Mouse (Mus musculus) liver, embryonic 14.5 days (tissue): Measurements from ENCODE around the gene Cuedc1. TPM values are rescaled to one million over a fixed set of nuclear protein-coding genes. Genes with fewer than 3 reads are reported as not detected.

Source experiments
- ATAC-seq: fragments of 200-750 bp; cut with Nextera tagmentation; 2 replicates; pipeline ENCODE4 v1.8.0; 2017; ENCODE audit warnings: moderate number of reproducible peaks, mild to moderate bottlenecking, moderate library complexity; ENCODE audit not compliant: insufficient read depth
- DNase-seq, 3 experiments: peaks; one replicate each; pipeline ENCODE4 v3.0.0-alpha.2; 2012 to 2013; ENCODE audit warnings: low read depth in 3 of 3, low spot score in 3 of 3
- H3K27ac ChIP-seq: fragments of 300-500 bp; sonication (generic); 2 replicates; pipeline ENCODE4 v1.5.1; 2014; ENCODE audit warnings: moderate library complexity, mild to moderate bottlenecking, control low read depth, inconsistent platforms
- H3K27me3 ChIP-seq: fragments of 300-500 bp; sonication (generic); 2 replicates; pipeline ENCODE4 v1.6.1; 2014; ENCODE audit warnings: mild to moderate bottlenecking, low read length, moderate library complexity; ENCODE audit not compliant: control insufficient read depth, insufficient read depth
- H3K36me3 ChIP-seq: fragments of 300-500 bp; sonication (generic); replicated peaks from 2 replicates; pipeline ENCODE4 v1.6.1; 2014; ENCODE audit warnings: low read depth; ENCODE audit not compliant: control insufficient read depth, insufficient read depth
- H3K4me1 ChIP-seq, 2 experiments: fragments of 200-500 bp in 1 of 2; fragments of 300-500 bp in 1 of 2; sonication (generic) in 1 of 2; replicated peaks; 2 replicates each; pipeline ENCODE4 v1.6.1; 2012 to 2014; ENCODE audit warnings: antibody characterized with exemption in 1 of 2, inconsistent platforms in 1 of 2, low read length in 1 of 2; ENCODE audit not compliant: control insufficient read depth in 2 of 2, insufficient read depth in 2 of 2
- H3K4me2 ChIP-seq: fragments of 300-500 bp; sonication (generic); 2 replicates; pipeline ENCODE4 v1.6.1; 2014; ENCODE audit warnings: low read depth, mild to moderate bottlenecking, control low read depth, moderate library complexity
- H3K4me3 ChIP-seq, 2 experiments: fragments of 200-500 bp in 1 of 2; fragments of 300-500 bp in 1 of 2; sonication (generic) in 1 of 2; 2 replicates each; pipeline ENCODE4 v1.5.1; 2012 to 2014; ENCODE audit warnings: low read depth in 2 of 2, low read length in 2 of 2, mild to moderate bottlenecking in 2 of 2, control low read depth in 1 of 2, inconsistent platforms in 1 of 2, moderate library complexity in 1 of 2; ENCODE audit not compliant: insufficient read depth in 1 of 2
- H3K9ac ChIP-seq: fragments of 300-500 bp; sonication (generic); replicated peaks from 2 replicates; pipeline ENCODE4 v1.6.1; 2014; ENCODE audit warnings: mild to moderate bottlenecking, control low read depth, moderate library complexity
- H3K9me3 ChIP-seq: fragments of 300-500 bp; sonication (generic); 2 replicates; pipeline ENCODE4 v1.6.1; 2016; ENCODE audit warnings: low read length, mixed read lengths; ENCODE audit not compliant: control insufficient read depth
- CTCF ChIP-seq: IDR thresholded peaks from 2 replicates; pipeline ENCODE4 v1.5.1; 2016; ENCODE audit warnings: antibody characterized with exemption, low read depth, control low read depth
- EP300 ChIP-seq: IDR thresholded peaks from 2 replicates; pipeline ENCODE4 v1.6.1; 2016; ENCODE audit warnings: antibody characterized with exemption, low read depth
- WGBS: fragments of 180-500 bp; shearing (Covaris S2); extraction: QIAGEN DNeasy Blood & Tissue Kit; methylation state at CpG from one replicate; pipeline ENCODE4 v1.1.7; 2014; ENCODE audit not compliant: insufficient replicate concordance; 5-methylcytosine and 5-hydroxymethylcytosine counted together
- polyA plus RNA-seq, 2 experiments: library from polyadenylated mRNA; depleted of rRNA in 1 of 2; stranded (reverse) in 1 of 2; unstranded in 1 of 2; fragments of >200 nt; fragmentation: Nextera tagmentation in 1 of 2; extraction: Ambion mirVana in 1 of 2; gene quantifications; 2 replicates each; pipeline versions ENCODE4 v1.2.1 to v1.2.3; 2012 to 2014

Gene Cuedc1
- polyA plus RNA-seq, 2 experiments = 0.36 to 0.96 TPM

GRCm38 (mm10) chr11:88156403-88156802, 58.5 kb downstream of the Cuedc1 start:
- no peak for TF ChIP-seq CTCF
- TF ChIP-seq EP300 = no peak

GRCm38 (mm10) chr11:88158842-88159246, 61.0 kb downstream of the Cuedc1 start:
- Histone ChIP-seq H3K4me3 (no peak overlapping the region), H3K36me3 (no peaks in the 10 kb centered on the region), H3K4me2 (no peak overlapping the region), H3K27ac (no peak overlapping the region), H3K9ac (no peak overlapping the region), H3K27me3 (no peaks in the 10 kb centered on the region; the same call in 1 of the 2 replicates), H3K9me3 (no peaks in the 10 kb centered on the region), H3K4me1 (peaks cover 0 to 6% of the 10 kb centered on the region in 2 experiments; a peak in 2 of 4 replicates)
- 63% methylated on average over 5 of the region's 5 CpGs for WGBS
- DNase-seq (no peak), ATAC-seq (no peak)
- no peak for TF ChIP-seq EP300
- no peak for TF ChIP-seq CTCF

More at GRCm38 (mm10) chr11:88156403-88156802, 58.5 kb downstream of the Cuedc1 start:
- H3K36me3 ChIP-seq = no peaks in the 10 kb centered on the region
- H3K9me3 ChIP-seq = no peaks in the 10 kb centered on the region
- WGBS = 45% methylated on average over 2 of the region's 2 CpGs
- H3K4me3 ChIP-seq = no peak overlapping the region
- no peak overlapping the region for H3K27ac ChIP-seq
- H3K9ac ChIP-seq = no peak overlapping the region
- H3K4me2 ChIP-seq = no peak overlapping the region
- H3K27me3 ChIP-seq = no peaks in the 10 kb centered on the region; the same call in 1 of the 2 replicates
- ATAC-seq (no peak), DNase-seq (no peak)
- peaks cover 0 to 9% of the 10 kb centered on the region in 2 experiments; a peak in 2 of 4 replicates for H3K4me1 ChIP-seq

GRCm38 (mm10) chr11:88159389-88159788, 61.5 kb downstream of the Cuedc1 start:
- Histone ChIP-seq H3K36me3 (no peaks in the 10 kb centered on the region), H3K4me1 (0 out of 4 replicates have a peak, but pooled peaks cover 0 to 4% of the 10 kb centered on the region in 2 experiments), H3K4me2 (no peak overlapping the region), H3K4me3 (no peak overlapping the region), H3K9me3 (no peaks in the 10 kb centered on the region), H3K9ac (no peak overlapping the region), H3K27ac (no peak overlapping the region), H3K27me3 (no peaks in the 10 kb centered on the region; the same call in 1 of the 2 replicates)
- no peak for ATAC-seq
- no peak for DNase-seq
- WGBS = 62% methylated on average over 11 of the region's 11 CpGs
- TF ChIP-seq CTCF (no peak), EP300 (no peak)

- TF ChIP-seq EP300 (no peak), CTCF (no peak)
- Histone ChIP-seq H3K27me3 (no peaks in the 10 kb centered on the region; the same call in 1 of the 2 replicates), H3K27ac (no peak overlapping the region), H3K36me3 (no peaks in the 10 kb centered on the region), H3K4me1 (peaks cover 0 to 6% of the 10 kb centered on the region in 2 experiments; a peak in 1 of 4 replicates), H3K9ac (no peak overlapping the region), H3K4me2 (no peak overlapping the region), H3K4me3 (no peak overlapping the region), H3K9me3 (no peaks in the 10 kb centered on the region)
- ATAC-seq (no peak), DNase-seq (no peak)
- 49% methylated on average over 5 of the region's 5 CpGs for WGBS
Measured at GRCm38 (mm10) chr11:88160316-88160715, 62.5 kb downstream of the Cuedc1 start.

- no peaks in the 10 kb centered on the region for H3K36me3 ChIP-seq
- no peak for ATAC-seq
- TF ChIP-seq EP300 (no peak), CTCF (no peak)
- peak overlapping the region; percentile 66 for H3K4me2 ChIP-seq
- peaks cover 0 to 6% of the 10 kb centered on the region in 2 experiments; a peak in 1 of 4 replicates for H3K4me1 ChIP-seq
- H3K27ac ChIP-seq = no peak overlapping the region
- peak overlapping the region; percentile 12 to 42; a peak in 3 of 4 replicates for H3K4me3 ChIP-seq
- no peaks in the 10 kb centered on the region for H3K9me3 ChIP-seq
- H3K9ac ChIP-seq = 0 out of 2 replicates have a peak overlapping the region, but pooled peaks have one; percentile 9
- no peak for DNase-seq
- no peaks in the 10 kb centered on the region; the same call in 1 of the 2 replicates for H3K27me3 ChIP-seq
- WGBS = 2% methylated on average over 18 of the region's 33 CpGs
Measured at GRCm38 (mm10) chr11:88161051-88161581, 63.3 kb downstream of the Cuedc1 start.
